Mouse (Mus musculus) ZHBTc4 (cell line): ENCODE data around the gene Traf7.
A peak's percentile ranks its signal among the peaks of the same experiment; 100 is the strongest.

Experiments
- DNase-seq: peaks from one replicate; pipeline ENCODE4 v3.0.0-alpha.2; 2011; ENCODE audit warnings: low read depth, low spot score

Gene Traf7

GRCm38 (mm10) chr17:24507129-24507664 is 20.5 kb downstream of the Traf7 start:
- DNase-seq = peak; percentile 67

GRCm38 (mm10) chr17:24506332-24507070 is 21.2 kb downstream of the Traf7 start:
- DNase-seq = peak; percentile 50

GRCm38 (mm10) chr17:24505286-24505955 is 22.3 kb downstream of the Traf7 start:
- no peak for DNase-seq

GRCm38 (mm10) chr17:24504085-24504484 is 23.7 kb downstream of the Traf7 start:
- no peak for DNase-seq

GRCm38 (mm10) chr17:24502208-24502607 is 25.5 kb downstream of the Traf7 start:
- peak; percentile 76 for DNase-seq

GRCm38 (mm10) chr17:24496026-24496425 is 31.7 kb downstream of the Traf7 start:
- DNase-seq = no peak

- DNase-seq = no peak
These were observed 32.3 kb downstream of the Traf7 start for GRCm38 (mm10) chr17:24495443-24495842.

- DNase-seq = peak; percentile 78
These were observed 33.0 kb downstream of the Traf7 start for GRCm38 (mm10) chr17:24494627-24495335.

GRCm38 (mm10) chr17:24490399-24490798 is 37.3 kb downstream of the Traf7 start:
- DNase-seq = no peak

- no peak for DNase-seq
These were observed 38.3 kb downstream of the Traf7 start for GRCm38 (mm10) chr17:24489265-24490030.

GRCm38 (mm10) chr17:24488662-24489264 is 39.0 kb downstream of the Traf7 start:
- DNase-seq = peak; percentile 71

GRCm38 (mm10) chr17:24488186-24488661 is 39.5 kb downstream of the Traf7 start, which contains the start of gene Caskin1:
TSS of gene Caskin1 (plus strand) at chr17:24488601.
- peak; percentile 66 for DNase-seq

GRCm38 (mm10) chr17:24485090-24485860 is 42.5 kb downstream of the Traf7 start:
- peak; percentile 35 for DNase-seq

GRCm38 (mm10) chr17:24483495-24483894 is 44.2 kb downstream of the Traf7 start:
- no peak for DNase-seq

- DNase-seq = peak; percentile 60
These were observed 46.5 kb downstream of the Traf7 start for GRCm38 (mm10) chr17:24481027-24481815.

GRCm38 (mm10) chr17:24480201-24480826 is 47.4 kb downstream of the Traf7 start:
- peak; percentile 71 for DNase-seq

GRCm38 (mm10) chr17:24479431-24479830 is 48.3 kb downstream of the Traf7 start:
- DNase-seq = no peak

GRCm38 (mm10) chr17:24478663-24479380 is 48.9 kb downstream of the Traf7 start, which contains the start of gene Mlst8:
TSS of gene Mlst8 (minus strand) at chr17:24479078.
- peak; percentile 98 for DNase-seq
